Mouse (Mus musculus): ENCODE measurements at regions not wholly inside any gene's neighbourhood (a gene's known extent, or its start where the extent isn't known, plus 50 kb on each side); places are given as distances from the start of the nearest gene placed in this dataset.

GRCm38 (mm10) chr1:73153438-73154097, 137.9 kb upstream of the Tnp1 start:
- Histone ChIP-seq H3K4me2 (ENCODE audit: low read length) (no peak overlapping the region), H3K4me3 (ENCODE audit: low read depth, low read length) (no peak overlapping the region), H3K9me3 (replicated peaks; ENCODE audit: control insufficient read depth, low read length, poor library complexity, severe bottlenecking) (no peaks in the 10 kb centered on the region), H3K9ac (ENCODE audit: low read depth, low read length) (no peak overlapping the region), H3K36me3 (ENCODE audit: control insufficient read depth, insufficient read depth, low read length) (no peaks in the 10 kb centered on the region), H3K4me1 (ENCODE audit: control insufficient read depth, insufficient read depth, low read length) (no peaks in the 10 kb centered on the region), H3K27ac (ENCODE audit: low read length) (no peak overlapping the region), H3K27me3 (ENCODE audit: control insufficient read depth, insufficient read depth, low read depth, low read length) (no peaks in the 10 kb centered on the region)
- WGBS: 41% methylated on average over 9 of the region's 9 CpGs
- ATAC-seq: no peak

- WGBS: 92% methylated on average over 4 of the region's 4 CpGs
- Histone ChIP-seq H3K4me2 (ENCODE audit: low read length) (no peak overlapping the region), H3K9ac (ENCODE audit: low read depth, low read length) (no peak overlapping the region), H3K27me3 (ENCODE audit: control insufficient read depth, insufficient read depth, low read depth, low read length) (no peaks in the 10 kb centered on the region), H3K36me3 (ENCODE audit: control insufficient read depth, insufficient read depth, low read length) (no peaks in the 10 kb centered on the region), H3K27ac (ENCODE audit: low read length) (no peak overlapping the region), H3K4me1 (ENCODE audit: control insufficient read depth, insufficient read depth, low read length) (no peaks in the 10 kb centered on the region), H3K4me3 (ENCODE audit: low read depth, low read length) (no peak overlapping the region), H3K9me3 (replicated peaks; ENCODE audit: control insufficient read depth, low read length, poor library complexity, severe bottlenecking) (no peaks in the 10 kb centered on the region)
- no peak for ATAC-seq
Observed at GRCm38 (mm10) chr1:73149926-73150325, 134.2 kb upstream of the Tnp1 start.

- 92% methylated on average over 8 of the region's 8 CpGs for WGBS
- Histone ChIP-seq H3K36me3 (ENCODE audit: control insufficient read depth, insufficient read depth, low read length) (no peaks in the 10 kb centered on the region), H3K27ac (ENCODE audit: low read length) (no peak overlapping the region), H3K4me1 (ENCODE audit: control insufficient read depth, insufficient read depth, low read length) (no peaks in the 10 kb centered on the region), H3K4me2 (ENCODE audit: low read length) (no peak overlapping the region), H3K4me3 (ENCODE audit: low read depth, low read length) (no peak overlapping the region), H3K9me3 (replicated peaks; ENCODE audit: control insufficient read depth, low read length, poor library complexity, severe bottlenecking) (no peaks in the 10 kb centered on the region), H3K9ac (ENCODE audit: low read depth, low read length) (no peak overlapping the region), H3K27me3 (ENCODE audit: control insufficient read depth, insufficient read depth, low read depth, low read length) (no peaks in the 10 kb centered on the region)
- no peak for ATAC-seq
Observed at GRCm38 (mm10) chr1:73142845-73143244, 127.1 kb upstream of the Tnp1 start.

- Histone ChIP-seq H3K4me1 (ENCODE audit: control insufficient read depth, insufficient read depth, low read length) (no peaks in the 10 kb centered on the region), H3K4me3 (ENCODE audit: low read depth, low read length) (no peak overlapping the region), H3K27me3 (ENCODE audit: control insufficient read depth, insufficient read depth, low read depth, low read length) (no peaks in the 10 kb centered on the region), H3K27ac (ENCODE audit: low read length) (no peak overlapping the region), H3K4me2 (ENCODE audit: low read length) (no peak overlapping the region), H3K9me3 (replicated peaks; ENCODE audit: control insufficient read depth, low read length, poor library complexity, severe bottlenecking) (no peaks in the 10 kb centered on the region), H3K36me3 (ENCODE audit: control insufficient read depth, insufficient read depth, low read length) (no peaks in the 10 kb centered on the region), H3K9ac (ENCODE audit: low read depth, low read length) (no peak overlapping the region)
- no peak for ATAC-seq
- WGBS: 52% methylated on average over 7 of the region's 7 CpGs
Observed at GRCm38 (mm10) chr1:73140557-73141345, 125.0 kb upstream of the Tnp1 start.

GRCm38 (mm10) chr1:73130215-73130861, 114.6 kb upstream of the Tnp1 start:
- no peak overlapping the region for H3K9ac ChIP-seq (ENCODE audit: low read depth, low read length)
- no peak overlapping the region for H3K4me3 ChIP-seq (ENCODE audit: low read depth, low read length)
- H3K9me3 ChIP-seq (replicated peaks; ENCODE audit: control insufficient read depth, low read length, poor library complexity, severe bottlenecking): no peaks in the 10 kb centered on the region
- H3K27ac ChIP-seq (ENCODE audit: low read length): no peak overlapping the region
- H3K27me3 ChIP-seq (ENCODE audit: control insufficient read depth, insufficient read depth, low read depth, low read length): no peaks in the 10 kb centered on the region
- H3K4me2 ChIP-seq (ENCODE audit: low read length): no peak overlapping the region
- no peaks in the 10 kb centered on the region for H3K36me3 ChIP-seq (ENCODE audit: control insufficient read depth, insufficient read depth, low read length)
- 95% methylated on average over 4 of the region's 4 CpGs for WGBS
- peaks cover 6% of the 10 kb centered on the region for H3K4me1 ChIP-seq (ENCODE audit: control insufficient read depth, insufficient read depth, low read length)
- no peak for ATAC-seq

GRCm38 (mm10) chr1:73123012-73123411, 107.3 kb upstream of the Tnp1 start:
- no peak overlapping the region for H3K4me2 ChIP-seq (ENCODE audit: low read length)
- H3K27me3 ChIP-seq (ENCODE audit: control insufficient read depth, insufficient read depth, low read depth, low read length): no peaks in the 10 kb centered on the region
- no peak overlapping the region for H3K9ac ChIP-seq (ENCODE audit: low read depth, low read length)
- peaks cover 6% of the 10 kb centered on the region for H3K4me1 ChIP-seq (ENCODE audit: control insufficient read depth, insufficient read depth, low read length)
- H3K9me3 ChIP-seq (replicated peaks; ENCODE audit: control insufficient read depth, low read length, poor library complexity, severe bottlenecking): no peaks in the 10 kb centered on the region
- no peak for ATAC-seq
- H3K36me3 ChIP-seq (ENCODE audit: control insufficient read depth, insufficient read depth, low read length): no peaks in the 10 kb centered on the region
- H3K4me3 ChIP-seq (ENCODE audit: low read depth, low read length): no peak overlapping the region
- WGBS: 89% methylated on average over 9 of the region's 9 CpGs
- no peak overlapping the region for H3K27ac ChIP-seq (ENCODE audit: low read length)

GRCm38 (mm10) chr1:73118661-73119060, 103.0 kb upstream of the Tnp1 start:
- H3K9me3 ChIP-seq (replicated peaks; ENCODE audit: control insufficient read depth, low read length, poor library complexity, severe bottlenecking): no peaks in the 10 kb centered on the region
- 76% methylated on average over 6 of the region's 6 CpGs for WGBS
- no peak overlapping the region for H3K4me2 ChIP-seq (ENCODE audit: low read length)
- no peak overlapping the region for H3K27ac ChIP-seq (ENCODE audit: low read length)
- no peaks in the 10 kb centered on the region for H3K36me3 ChIP-seq (ENCODE audit: control insufficient read depth, insufficient read depth, low read length)
- no peak overlapping the region for H3K9ac ChIP-seq (ENCODE audit: low read depth, low read length)
- no peaks in the 10 kb centered on the region for H3K27me3 ChIP-seq (ENCODE audit: control insufficient read depth, insufficient read depth, low read depth, low read length)
- H3K4me1 ChIP-seq (ENCODE audit: control insufficient read depth, insufficient read depth, low read length): no peaks in the 10 kb centered on the region
- no peak overlapping the region for H3K4me3 ChIP-seq (ENCODE audit: low read depth, low read length)
- ATAC-seq: no peak

- no peaks in the 10 kb centered on the region for H3K4me1 ChIP-seq (ENCODE audit: control insufficient read depth, insufficient read depth, low read length)
- no peak overlapping the region for H3K4me2 ChIP-seq (ENCODE audit: low read length)
- no peaks in the 10 kb centered on the region for H3K36me3 ChIP-seq (ENCODE audit: control insufficient read depth, insufficient read depth, low read length)
- no peaks in the 10 kb centered on the region for H3K27me3 ChIP-seq (ENCODE audit: control insufficient read depth, insufficient read depth, low read depth, low read length)
- 23% methylated on average over 2 of the region's 2 CpGs for WGBS
- no peak overlapping the region for H3K9ac ChIP-seq (ENCODE audit: low read depth, low read length)
- no peaks in the 10 kb centered on the region for H3K9me3 ChIP-seq (replicated peaks; ENCODE audit: control insufficient read depth, low read length, poor library complexity, severe bottlenecking)
- H3K4me3 ChIP-seq (ENCODE audit: low read depth, low read length): no peak overlapping the region
- H3K27ac ChIP-seq (ENCODE audit: low read length): no peak overlapping the region
- no peak for ATAC-seq
Observed at GRCm38 (mm10) chr1:73116526-73116925, 100.8 kb upstream of the Tnp1 start.

- Histone ChIP-seq H3K27ac (ENCODE audit: low read length) (no peak overlapping the region), H3K9me3 (replicated peaks; ENCODE audit: control insufficient read depth, low read length, poor library complexity, severe bottlenecking) (no peaks in the 10 kb centered on the region), H3K4me2 (ENCODE audit: low read length) (no peak overlapping the region), H3K36me3 (ENCODE audit: control insufficient read depth, insufficient read depth, low read length) (no peaks in the 10 kb centered on the region), H3K9ac (ENCODE audit: low read depth, low read length) (no peak overlapping the region), H3K4me3 (ENCODE audit: low read depth, low read length) (no peak overlapping the region), H3K27me3 (ENCODE audit: control insufficient read depth, insufficient read depth, low read depth, low read length) (no peaks in the 10 kb centered on the region), H3K4me1 (ENCODE audit: control insufficient read depth, insufficient read depth, low read length) (no peaks in the 10 kb centered on the region)
- ATAC-seq: no peak
- WGBS: 93% methylated on average over 5 of the region's 5 CpGs
Observed at GRCm38 (mm10) chr1:73115854-73116253, 100.1 kb upstream of the Tnp1 start.
